Mouse (Mus musculus): ENCODE data around the gene Henmt1. TPM values are rescaled to one million over a fixed set of nuclear protein-coding genes. Genes with fewer than 3 reads are reported as not detected.
A peak's percentile ranks its signal among the peaks of the same experiment; 100 is the strongest.

The Henmt1 gene
- polyA plus RNA-seq, 1 experiment from 2014 or later, result 0.28 TPM

DNA sequence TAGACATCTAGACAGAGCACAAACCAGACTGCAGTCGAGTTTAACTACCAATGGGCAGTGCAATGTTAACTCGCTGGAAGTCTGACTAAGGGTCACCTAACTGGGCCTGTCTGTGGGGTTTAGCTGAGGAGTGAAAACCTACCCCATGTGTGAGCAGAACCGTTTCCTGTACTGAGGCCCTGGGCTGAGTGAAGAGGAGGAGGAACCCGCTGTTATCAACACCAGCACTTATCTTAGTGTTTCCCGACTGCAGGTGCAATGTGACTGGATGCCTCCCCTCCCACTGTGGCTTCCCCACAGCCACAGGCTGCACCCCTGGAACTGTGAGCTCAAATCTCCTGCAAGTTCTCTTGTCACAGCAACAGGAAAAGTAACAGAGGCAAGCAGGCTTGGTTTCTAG lies 44.3 kb downstream of the Henmt1 start:
- Histone ChIP-seq H3K4me2 (ENCODE audit: low read depth, low read length) (no peak overlapping the region), H3K4me3 (ENCODE audit: low read length) (no peak overlapping the region), H3K36me3 (ENCODE audit: control insufficient read depth, insufficient read depth, low read length) (peaks cover 11% of the 10 kb centered on the region), H3K4me1 (ENCODE audit: control insufficient read depth, insufficient read depth, low read length) (no peaks in the 10 kb centered on the region), H3K27me3 (replicated peaks; ENCODE audit: control insufficient read depth, insufficient read depth, low read length) (no peaks in the 10 kb centered on the region), H3K9ac (ENCODE audit: low read depth, low read length) (no peak overlapping the region), H3K9me3 (ENCODE audit: control insufficient read depth, low read length) (no peaks in the 10 kb centered on the region), H3K27ac (ENCODE audit: low read length) (no peak overlapping the region)
- ATAC-seq, result no peak
- WGBS, result 69% methylated on average over 5 of the region's 5 CpGs

DNA sequence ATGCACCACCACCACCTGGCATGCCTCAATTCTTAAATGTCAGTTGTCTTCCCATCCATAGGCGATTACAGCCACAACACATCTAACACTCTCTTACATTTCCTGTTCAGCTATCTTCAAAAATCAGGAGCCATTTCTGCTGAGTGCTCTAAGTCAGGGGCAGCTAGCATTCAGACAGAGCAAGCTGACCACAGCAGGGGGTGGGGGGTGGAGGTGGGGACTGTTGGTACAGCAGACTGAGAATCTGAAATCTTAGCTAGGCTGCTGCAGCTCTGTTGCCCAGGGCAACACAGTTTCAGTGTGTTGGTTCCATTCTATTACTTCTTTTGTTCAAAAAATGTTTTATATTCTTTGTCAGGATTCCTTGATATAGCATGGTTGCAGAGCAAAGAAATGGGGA lies 46.9 kb downstream of the Henmt1 start:
- no peaks in the 10 kb centered on the region for H3K36me3 ChIP-seq (ENCODE audit: control insufficient read depth, insufficient read depth, low read length)
- H3K4me1 ChIP-seq (ENCODE audit: control insufficient read depth, insufficient read depth, low read length), result no peaks in the 10 kb centered on the region
- no peaks in the 10 kb centered on the region for H3K9me3 ChIP-seq (ENCODE audit: control insufficient read depth, low read length)
- no peak overlapping the region for H3K4me2 ChIP-seq (ENCODE audit: low read depth, low read length)
- H3K9ac ChIP-seq (ENCODE audit: low read depth, low read length), result no peak overlapping the region
- no peaks in the 10 kb centered on the region for H3K27me3 ChIP-seq (replicated peaks; ENCODE audit: control insufficient read depth, insufficient read depth, low read length)
- WGBS, result 87% methylated on average over 1 of the region's 1 CpGs
- no peak overlapping the region for H3K27ac ChIP-seq (ENCODE audit: low read length)
- H3K4me3 ChIP-seq (ENCODE audit: low read length), result no peak overlapping the region
- ATAC-seq, result no peak

DNA sequence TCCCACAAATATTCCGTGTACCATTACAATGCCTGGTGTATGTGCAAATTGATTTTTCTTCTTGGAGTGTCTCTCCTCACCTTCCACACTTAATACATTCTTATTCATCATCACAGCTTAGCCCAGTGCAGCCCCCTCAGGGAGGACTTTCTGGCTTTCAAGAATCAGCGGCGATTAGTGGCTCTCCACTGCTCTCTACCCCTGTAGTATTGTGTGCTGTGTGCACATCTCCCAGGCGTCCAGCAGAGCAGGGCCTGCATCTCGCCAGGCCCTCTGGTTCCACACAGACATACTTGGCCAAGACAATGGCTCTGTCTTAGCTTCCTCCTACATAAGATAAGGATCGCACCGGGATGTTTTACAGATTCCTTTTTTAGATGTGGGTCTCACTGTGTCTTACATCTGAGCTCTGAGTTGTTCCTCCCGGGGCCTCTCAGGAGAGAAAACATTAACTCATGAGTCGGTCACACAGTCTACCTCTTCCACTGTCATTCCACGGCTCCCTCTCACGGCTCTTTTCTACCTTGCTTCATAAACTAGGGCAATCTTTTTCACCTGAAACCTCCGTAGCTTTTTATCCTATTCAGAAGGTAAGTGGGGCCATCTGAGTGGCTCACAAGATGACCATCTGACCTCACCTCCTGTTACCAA lies 47.5 kb downstream of the Henmt1 start:
- H3K36me3 ChIP-seq (ENCODE audit: control insufficient read depth, insufficient read depth, low read length), result no peaks in the 10 kb centered on the region
- WGBS, result 80% methylated on average over 12 of the region's 12 CpGs
- no peak overlapping the region for H3K9ac ChIP-seq (ENCODE audit: low read depth, low read length)
- no peak for ATAC-seq
- H3K27me3 ChIP-seq (replicated peaks; ENCODE audit: control insufficient read depth, insufficient read depth, low read length), result no peaks in the 10 kb centered on the region
- H3K4me1 ChIP-seq (ENCODE audit: control insufficient read depth, insufficient read depth, low read length), result no peaks in the 10 kb centered on the region
- H3K4me2 ChIP-seq (ENCODE audit: low read depth, low read length), result no peak overlapping the region
- H3K4me3 ChIP-seq (ENCODE audit: low read length), result no peak overlapping the region
- no peak overlapping the region for H3K27ac ChIP-seq (ENCODE audit: low read length)
- H3K9me3 ChIP-seq (ENCODE audit: control insufficient read depth, low read length), result no peaks in the 10 kb centered on the region

DNA sequence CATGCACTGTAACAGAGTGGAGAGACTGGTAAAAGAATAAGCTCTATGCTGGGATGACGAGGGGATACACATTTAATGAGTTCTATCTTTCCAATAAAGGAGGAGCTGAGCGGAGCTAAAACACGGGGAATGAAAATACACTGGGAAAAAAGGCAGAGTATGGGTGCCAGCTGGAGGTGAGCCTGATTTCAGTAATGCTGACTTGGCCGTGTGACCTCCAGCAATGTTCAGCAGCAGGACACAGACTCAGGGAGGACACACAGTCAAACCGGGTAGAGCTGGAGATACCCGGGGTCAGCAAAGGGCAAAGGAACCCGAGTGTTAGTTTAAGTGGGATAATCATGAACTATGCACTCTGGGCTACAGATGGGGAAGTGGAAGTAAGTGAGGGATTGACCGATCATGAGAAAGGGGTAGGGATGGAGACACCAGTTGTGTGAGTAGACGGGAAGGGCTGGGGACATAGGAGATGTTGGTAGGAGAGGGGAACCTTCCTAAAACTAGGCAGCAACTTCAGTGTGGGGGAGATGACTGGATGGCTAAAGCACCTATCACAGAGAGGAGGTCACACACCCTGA lies 50.4 kb downstream of the Henmt1 start:
- Histone ChIP-seq H3K9ac (ENCODE audit: low read depth, low read length) (no peak overlapping the region), H3K4me1 (ENCODE audit: control insufficient read depth, insufficient read depth, low read length) (no peaks in the 10 kb centered on the region), H3K36me3 (ENCODE audit: control insufficient read depth, insufficient read depth, low read length) (no peaks in the 10 kb centered on the region), H3K4me3 (ENCODE audit: low read length) (no peak overlapping the region), H3K4me2 (ENCODE audit: low read depth, low read length) (no peak overlapping the region), H3K9me3 (ENCODE audit: control insufficient read depth, low read length) (no peaks in the 10 kb centered on the region), H3K27me3 (replicated peaks; ENCODE audit: control insufficient read depth, insufficient read depth, low read length) (no peaks in the 10 kb centered on the region), H3K27ac (ENCODE audit: low read length) (no peak overlapping the region)
- 82% methylated on average over 9 of the region's 9 CpGs for WGBS
- no peak for ATAC-seq

DNA sequence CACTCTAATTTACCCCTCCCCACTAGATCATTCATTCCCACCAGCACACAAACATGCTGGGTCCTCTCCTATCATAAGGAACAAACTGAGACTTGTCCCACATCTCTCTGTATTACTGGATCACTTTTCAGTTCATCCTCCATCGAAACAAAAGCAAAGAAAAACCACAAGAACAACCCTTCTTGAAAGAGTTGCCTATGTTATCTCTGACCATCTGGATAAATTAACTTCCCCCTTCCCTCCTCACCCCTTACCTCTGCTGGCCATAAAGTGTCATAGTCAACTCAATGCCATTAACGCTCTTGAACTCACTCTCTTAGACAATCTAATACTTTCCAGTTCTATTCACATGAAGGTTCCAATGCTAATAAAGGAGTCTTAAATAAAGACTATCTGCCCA lies 54.8 kb downstream of the Henmt1 start:
- Histone ChIP-seq H3K27ac (ENCODE audit: low read length) (no peak overlapping the region), H3K4me2 (ENCODE audit: low read depth, low read length) (no peak overlapping the region), H3K9ac (ENCODE audit: low read depth, low read length) (no peak overlapping the region), H3K27me3 (replicated peaks; ENCODE audit: control insufficient read depth, insufficient read depth, low read length) (no peaks in the 10 kb centered on the region), H3K4me3 (ENCODE audit: low read length) (no peak overlapping the region), H3K4me1 (ENCODE audit: control insufficient read depth, insufficient read depth, low read length) (no peaks in the 10 kb centered on the region), H3K9me3 (ENCODE audit: control insufficient read depth, low read length) (no peaks in the 10 kb centered on the region), H3K36me3 (ENCODE audit: control insufficient read depth, insufficient read depth, low read length) (no peaks in the 10 kb centered on the region)
- no peak for ATAC-seq
- 93% methylated on average over 2 of the region's 2 CpGs for WGBS

DNA sequence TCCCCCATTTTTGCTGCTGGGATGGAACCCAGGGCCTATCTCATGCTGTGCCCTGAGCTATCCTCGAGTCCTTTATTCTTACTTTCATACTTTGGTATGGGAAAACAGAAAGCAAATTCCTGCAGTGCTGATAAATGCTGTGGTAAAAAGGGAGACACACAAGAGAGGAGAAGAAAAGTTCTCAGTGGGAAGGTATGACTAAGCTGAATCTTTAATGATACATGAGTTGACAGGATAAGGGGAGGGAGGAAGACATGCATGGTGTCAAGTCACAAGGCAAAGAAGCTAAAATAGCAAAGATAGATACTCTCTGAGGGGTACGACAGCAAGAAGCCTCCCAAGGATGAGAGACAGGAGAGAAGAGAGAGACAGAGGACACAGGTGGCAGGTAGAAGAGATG lies 55.7 kb downstream of the Henmt1 start:
- 89% methylated on average over 2 of the region's 2 CpGs for WGBS
- H3K36me3 ChIP-seq (ENCODE audit: control insufficient read depth, insufficient read depth, low read length), result no peaks in the 10 kb centered on the region
- H3K9ac ChIP-seq (ENCODE audit: low read depth, low read length), result no peak overlapping the region
- ATAC-seq, result no peak
- no peaks in the 10 kb centered on the region for H3K4me1 ChIP-seq (ENCODE audit: control insufficient read depth, insufficient read depth, low read length)
- H3K9me3 ChIP-seq (ENCODE audit: control insufficient read depth, low read length), result no peaks in the 10 kb centered on the region
- no peak overlapping the region for H3K27ac ChIP-seq (ENCODE audit: low read length)
- H3K4me2 ChIP-seq (ENCODE audit: low read depth, low read length), result no peak overlapping the region
- H3K27me3 ChIP-seq (replicated peaks; ENCODE audit: control insufficient read depth, insufficient read depth, low read length), result no peaks in the 10 kb centered on the region
- H3K4me3 ChIP-seq (ENCODE audit: low read length), result no peak overlapping the region

DNA sequence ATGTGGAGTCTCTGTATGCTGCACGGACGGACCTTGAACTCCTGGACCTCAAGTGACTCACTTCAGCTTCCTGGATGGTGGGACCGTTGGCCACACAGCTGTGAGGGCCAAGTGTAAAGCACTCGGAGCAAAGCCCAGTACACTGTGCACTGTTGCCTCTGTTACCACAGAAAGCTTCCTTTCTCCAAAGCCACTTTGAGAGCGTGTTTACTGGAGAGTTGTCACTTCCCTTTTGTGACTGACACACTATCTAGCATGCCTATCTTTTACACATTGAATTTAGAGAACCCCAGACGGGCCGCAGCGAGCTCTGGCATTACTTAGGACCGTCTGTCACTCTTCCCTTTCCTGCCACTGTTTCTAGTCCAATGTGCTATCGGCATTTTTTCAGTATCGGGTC lies 57.6 kb downstream of the Henmt1 start:
- peak; percentile 79; the same call in 1 of the 2 replicates for ATAC-seq
- Histone ChIP-seq H3K4me3 (ENCODE audit: low read length) (no peak overlapping the region), H3K27ac (ENCODE audit: low read length) (no peak overlapping the region), H3K4me2 (ENCODE audit: low read depth, low read length) (no peak overlapping the region), H3K4me1 (ENCODE audit: control insufficient read depth, insufficient read depth, low read length) (no peaks in the 10 kb centered on the region), H3K36me3 (ENCODE audit: control insufficient read depth, insufficient read depth, low read length) (no peaks in the 10 kb centered on the region), H3K9ac (ENCODE audit: low read depth, low read length) (no peak overlapping the region), H3K27me3 (replicated peaks; ENCODE audit: control insufficient read depth, insufficient read depth, low read length) (no peaks in the 10 kb centered on the region), H3K9me3 (ENCODE audit: control insufficient read depth, low read length) (no peaks in the 10 kb centered on the region)
- 73% methylated on average over 11 of the region's 11 CpGs for WGBS

DNA sequence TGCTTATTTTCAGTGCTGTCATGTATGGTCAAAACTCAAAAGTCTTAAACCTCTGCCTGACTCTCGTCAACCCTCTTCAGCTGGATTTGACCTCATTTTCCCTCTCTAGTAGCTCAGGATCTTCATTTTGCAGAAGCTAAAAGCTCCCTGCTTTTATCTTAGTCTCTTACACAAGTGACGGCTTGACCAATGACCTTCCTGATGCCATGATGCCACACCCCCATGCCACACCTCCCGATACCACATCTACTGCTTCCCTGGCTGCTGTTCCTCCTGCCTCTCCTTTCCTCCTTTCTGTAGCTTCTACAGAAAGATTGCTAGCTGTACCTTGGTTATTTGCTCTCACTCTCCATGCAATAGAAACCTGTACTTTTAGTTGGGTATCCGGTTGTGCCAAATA lies 58.1 kb downstream of the Henmt1 start:
- Histone ChIP-seq H3K36me3 (ENCODE audit: control insufficient read depth, insufficient read depth, low read length) (no peaks in the 10 kb centered on the region), H3K9ac (ENCODE audit: low read depth, low read length) (no peak overlapping the region), H3K4me1 (ENCODE audit: control insufficient read depth, insufficient read depth, low read length) (no peaks in the 10 kb centered on the region), H3K27ac (ENCODE audit: low read length) (no peak overlapping the region), H3K27me3 (replicated peaks; ENCODE audit: control insufficient read depth, insufficient read depth, low read length) (no peaks in the 10 kb centered on the region), H3K4me2 (ENCODE audit: low read depth, low read length) (no peak overlapping the region), H3K4me3 (ENCODE audit: low read length) (no peak overlapping the region), H3K9me3 (ENCODE audit: control insufficient read depth, low read length) (no peaks in the 10 kb centered on the region)
- WGBS, result 64% methylated on average over 4 of the region's 4 CpGs
- ATAC-seq, result 0 out of 2 replicates have a peak, but pooled peaks have one; percentile 46

DNA sequence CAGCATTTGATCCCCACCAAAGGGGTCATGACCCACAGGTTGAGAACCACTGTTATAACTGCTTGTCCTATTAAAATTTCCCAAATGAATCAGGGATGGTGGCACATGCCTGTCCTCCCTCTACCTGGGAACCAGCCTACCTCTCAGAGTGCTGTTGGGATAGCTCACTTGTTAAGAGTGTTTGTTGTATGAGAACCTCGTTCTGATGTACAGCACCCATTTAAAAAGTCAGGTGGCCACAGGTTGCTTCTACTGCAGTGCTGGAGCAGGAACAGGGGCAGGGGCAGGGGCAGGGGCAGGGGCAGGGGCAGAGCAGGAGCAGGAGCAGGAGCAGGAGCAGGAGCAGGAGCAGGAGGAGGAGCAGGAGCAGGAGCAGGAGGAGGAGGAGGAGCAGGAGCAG lies 59.5 kb downstream of the Henmt1 start:
- Histone ChIP-seq H3K4me3 (ENCODE audit: low read length) (no peak overlapping the region), H3K36me3 (ENCODE audit: control insufficient read depth, insufficient read depth, low read length) (no peaks in the 10 kb centered on the region), H3K4me1 (ENCODE audit: control insufficient read depth, insufficient read depth, low read length) (no peaks in the 10 kb centered on the region), H3K27ac (ENCODE audit: low read length) (no peak overlapping the region), H3K9me3 (ENCODE audit: control insufficient read depth, low read length) (no peaks in the 10 kb centered on the region), H3K27me3 (replicated peaks; ENCODE audit: control insufficient read depth, insufficient read depth, low read length) (no peaks in the 10 kb centered on the region), H3K9ac (ENCODE audit: low read depth, low read length) (no peak overlapping the region), H3K4me2 (ENCODE audit: low read depth, low read length) (no peak overlapping the region)
- ATAC-seq, result no peak
- WGBS, result 71% methylated on average over 1 of the region's 1 CpGs

DNA sequence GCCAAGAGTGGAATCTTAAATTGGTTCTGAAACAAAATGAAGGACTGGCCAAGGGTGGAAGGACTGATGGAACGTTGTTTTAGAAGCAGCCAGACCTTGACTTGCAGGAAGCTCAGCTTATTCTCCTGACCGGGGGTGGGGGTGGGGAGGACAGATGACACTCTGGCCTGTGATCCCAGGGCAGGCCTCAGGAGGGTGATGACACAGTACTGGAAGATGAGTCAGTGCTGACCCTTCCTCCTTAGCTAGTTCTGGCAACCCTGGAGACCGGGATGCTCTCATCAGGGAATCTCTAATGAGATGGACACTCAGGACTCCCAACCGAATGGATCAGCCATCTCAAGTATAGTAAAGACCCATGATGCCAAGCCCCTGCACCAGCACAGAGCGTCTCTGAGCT lies 66.1 kb downstream of the Henmt1 start:
- H3K4me1 ChIP-seq (ENCODE audit: control insufficient read depth, insufficient read depth, low read length), result 0 out of 2 replicates have a peak, but pooled peaks cover 3% of the 10 kb centered on the region
- H3K4me3 ChIP-seq (ENCODE audit: low read length), result no peak overlapping the region
- ATAC-seq, result no peak
- WGBS, result 82% methylated on average over 5 of the region's 5 CpGs
- H3K9ac ChIP-seq (ENCODE audit: low read depth, low read length), result no peak overlapping the region
- no peaks in the 10 kb centered on the region for H3K27me3 ChIP-seq (replicated peaks; ENCODE audit: control insufficient read depth, insufficient read depth, low read length)
- H3K36me3 ChIP-seq (ENCODE audit: control insufficient read depth, insufficient read depth, low read length), result no peaks in the 10 kb centered on the region
- no peaks in the 10 kb centered on the region for H3K9me3 ChIP-seq (ENCODE audit: control insufficient read depth, low read length)
- H3K27ac ChIP-seq (ENCODE audit: low read length), result no peak overlapping the region
- no peak overlapping the region for H3K4me2 ChIP-seq (ENCODE audit: low read depth, low read length)
